ENCODE assay signal across 8 mouse cellular contexts in genomic region chr13:51170215-51170614, GRCm38 (mm10). TPM values are rescaled to one million over a fixed set of nuclear protein-coding genes. Genes with fewer than 3 reads are reported as not detected.
DNase-seq lines count a peak whose midpoint lies in the region; ATAC-seq lines count a peak whose summit lies in the region.

No protein-coding gene starts in this region.

- peaks cover 19% of the 10 kb centered on the region for H3K4me1 ChIP-seq in kidney, embryonic 15.5 days
- peaks cover 20% of the 10 kb centered on the region for H3K4me1 ChIP-seq in heart, embryonic 15.5 days (replicated peaks)
- H3K4me1 ChIP-seq in limb, embryonic 15.5 days, result peaks cover 20% of the 10 kb centered on the region
- peaks cover 18% of the 10 kb centered on the region for H3K4me1 ChIP-seq in neural tube, embryonic 13.5 days (replicated peaks)

- WGBS in kidney, embryonic 15.5 days, result 37% methylated on average over 11 of the region's 11 CpGs
- WGBS in heart, embryonic 15.5 days, result 18% methylated on average over 11 of the region's 11 CpGs
- 30% methylated on average over 11 of the region's 11 CpGs for WGBS in limb, embryonic 15.5 days
- 34% methylated on average over 11 of the region's 11 CpGs for WGBS in neural tube, embryonic 13.5 days

- H3K9ac ChIP-seq in kidney, embryonic 15.5 days, result peak overlapping the region; percentile 48; the same call in 1 of the 2 replicates
- peak overlapping the region; percentile 37; the same call in 1 of the 2 replicates for H3K9ac ChIP-seq in heart, embryonic 15.5 days
- no peak overlapping the region for H3K9ac ChIP-seq in limb, embryonic 15.5 days
- 0 out of 2 replicates have a peak overlapping the region, but pooled peaks have one; percentile 61 for H3K9ac ChIP-seq in neural tube, embryonic 13.5 days

- H3K9me3 ChIP-seq in kidney, embryonic 15.5 days (replicated peaks), result no peaks in the 10 kb centered on the region
- H3K9me3 ChIP-seq in heart, embryonic 15.5 days (replicated peaks), result no peaks in the 10 kb centered on the region
- H3K9me3 ChIP-seq in limb, embryonic 15.5 days, result no peaks in the 10 kb centered on the region
- H3K9me3 ChIP-seq in neural tube, embryonic 13.5 days, result no peaks in the 10 kb centered on the region

- no peaks in the 10 kb centered on the region for H3K36me3 ChIP-seq in kidney, embryonic 15.5 days
- H3K36me3 ChIP-seq in heart, embryonic 15.5 days, result no peaks in the 10 kb centered on the region
- H3K36me3 ChIP-seq in limb, embryonic 15.5 days, result no peaks in the 10 kb centered on the region
- no peaks in the 10 kb centered on the region for H3K36me3 ChIP-seq in neural tube, embryonic 13.5 days

- peak overlapping the region; percentile 98 for H3K4me2 ChIP-seq in kidney, embryonic 15.5 days
- H3K4me2 ChIP-seq in heart, embryonic 15.5 days, result peak overlapping the region; percentile 99
- H3K4me2 ChIP-seq in limb, embryonic 15.5 days, result peak overlapping the region; percentile 97
- peak overlapping the region; percentile 99 for H3K4me2 ChIP-seq in neural tube, embryonic 13.5 days

- peaks cover 20% of the 10 kb centered on the region for H3K27me3 ChIP-seq in kidney, embryonic 15.5 days
- H3K27me3 ChIP-seq in heart, embryonic 15.5 days, result peaks cover 20% of the 10 kb centered on the region
- H3K27me3 ChIP-seq in limb, embryonic 15.5 days, result peaks cover 8% of the 10 kb centered on the region; the same call in 1 of the 2 replicates
- H3K27me3 ChIP-seq in neural tube, embryonic 13.5 days, result peaks cover 40% of the 10 kb centered on the region

- no peak overlapping the region for H3K27ac ChIP-seq in kidney, embryonic 15.5 days
- H3K27ac ChIP-seq in heart, embryonic 15.5 days, result no peak overlapping the region
- no peak overlapping the region for H3K27ac ChIP-seq in limb, embryonic 15.5 days
- H3K27ac ChIP-seq in neural tube, embryonic 13.5 days (replicated peaks), result no peak overlapping the region

- no peak for ATAC-seq in kidney, embryonic 15.5 days (replicated peaks; ENCODE audit: low FRiP score)
- peak; percentile 41; the same call in 1 of the 2 replicates for ATAC-seq in heart, embryonic 15.5 days (replicated peaks; ENCODE audit: insufficient number of reproducible peaks, insufficient read depth, low FRiP score, low read depth)
- ATAC-seq in limb, embryonic 15.5 days (ENCODE audit: insufficient number of reproducible peaks, low FRiP score, low TSS enrichment, low read depth), result 0 out of 2 replicates have a peak, but pooled peaks have one; percentile 10
- ATAC-seq in neural tube, embryonic 13.5 days (ENCODE audit: low read depth), result peak; percentile 5; the same call in 1 of the 2 replicates
- ATAC-seq in erythroid progenitor cell, adult 5-6 weeks (replicated peaks; ENCODE audit: low FRiP score, poor library complexity, severe bottlenecking), result no peak

- peak overlapping the region; percentile 56 for H3K4me3 ChIP-seq in kidney, embryonic 15.5 days (replicated peaks)
- H3K4me3 ChIP-seq in heart, embryonic 15.5 days, result peak overlapping the region; percentile 60
- peak overlapping the region; percentile 50 for H3K4me3 ChIP-seq in limb, embryonic 15.5 days
- H3K4me3 ChIP-seq in neural tube, embryonic 13.5 days, result peak overlapping the region; percentile 46

- DNase-seq in kidney, adult 11 months, result no peak
- no peak for DNase-seq in cerebellum, adult 11-12 months
- no peak for DNase-seq in adrenal gland, postnatal 25 days

RNA-seq across cellular contexts. Expression of gene Nxnl2, which starts 0.6 kb away (rescaled TPM):
- polyA plus RNA-seq in kidney, embryonic 15.5 days (2015; fragmentation: Nextera tagmentation; extraction: Ambion mirVana), result 1.0 and 2.5 TPM in 2 replicates
- 1.7 and 2.2 TPM in 2 replicates for polyA plus RNA-seq in heart, embryonic 15.5 days (2015; fragmentation: Nextera tagmentation; extraction: Ambion mirVana)
- 3.5 and 4.2 TPM in 2 replicates for polyA plus RNA-seq in limb, embryonic 15.5 days (2015; fragmentation: Nextera tagmentation; extraction: Ambion mirVana)
- 0.50 and 0.92 TPM in 2 replicates for polyA plus RNA-seq in neural tube, embryonic 13.5 days (2015; fragmentation: Nextera tagmentation; extraction: Ambion mirVana)
- not detected in 2 replicates for total RNA-seq in erythroid progenitor cell, adult 5-6 weeks (2015; ENCODE audit: low replicate concordance)
- not detected in 2 replicates for total RNA-seq in erythroid progenitor cell, adult 5-6 weeks (2017; ENCODE audit: low replicate concordance)
- 0.30 TPM in 1 of 2 replicates, not detected in the other for total RNA-seq in adrenal gland, postnatal 25 days (2021)

Comparison
In these comparisons a context has a peak if more than half of its experiments do, and no peak if none do; other contexts are left out.
1. ATAC-seq: peak in heart, embryonic 15.5 days (single experiment), limb, embryonic 15.5 days (single experiment) and neural tube, embryonic 13.5 days (single experiment); none in kidney, embryonic 15.5 days (single experiment) and erythroid progenitor cell, adult 5-6 weeks (single experiment).
2. Peak in every context shown above with its lines, with median percentiles within 50 percentile points of each other: H3K4me2 ChIP-seq and H3K4me3 ChIP-seq.